Mouse (Mus musculus) heart, adult 11 months (tissue): Measurements from ENCODE around the gene Galnt4.

Experiments
- DNase-seq: peaks from one replicate; pipeline ENCODE4 v3.0.0; 2022

Galnt4 gene

DNA sequence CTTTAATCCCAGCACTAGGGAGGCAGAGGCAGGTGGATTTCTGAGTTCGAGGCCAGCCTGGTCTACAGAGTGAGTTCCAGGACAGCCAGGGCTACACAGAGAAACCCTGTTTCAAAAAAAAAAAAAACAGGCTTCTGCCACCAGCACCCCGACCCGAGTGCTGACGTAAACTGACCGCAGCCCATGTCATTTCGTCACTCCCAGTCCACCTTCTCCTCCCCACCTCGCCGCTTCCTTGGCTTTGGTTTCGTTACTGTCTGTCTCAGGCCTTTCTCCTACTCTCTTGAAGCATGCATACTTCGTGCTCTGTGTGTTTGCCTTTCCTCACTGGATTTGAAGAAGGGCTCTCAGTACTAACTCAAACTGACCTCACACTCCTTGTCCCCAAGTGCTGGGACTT is 49.7 kb downstream of the Galnt4 start:
- peak; percentile 14 for DNase-seq

DNA sequence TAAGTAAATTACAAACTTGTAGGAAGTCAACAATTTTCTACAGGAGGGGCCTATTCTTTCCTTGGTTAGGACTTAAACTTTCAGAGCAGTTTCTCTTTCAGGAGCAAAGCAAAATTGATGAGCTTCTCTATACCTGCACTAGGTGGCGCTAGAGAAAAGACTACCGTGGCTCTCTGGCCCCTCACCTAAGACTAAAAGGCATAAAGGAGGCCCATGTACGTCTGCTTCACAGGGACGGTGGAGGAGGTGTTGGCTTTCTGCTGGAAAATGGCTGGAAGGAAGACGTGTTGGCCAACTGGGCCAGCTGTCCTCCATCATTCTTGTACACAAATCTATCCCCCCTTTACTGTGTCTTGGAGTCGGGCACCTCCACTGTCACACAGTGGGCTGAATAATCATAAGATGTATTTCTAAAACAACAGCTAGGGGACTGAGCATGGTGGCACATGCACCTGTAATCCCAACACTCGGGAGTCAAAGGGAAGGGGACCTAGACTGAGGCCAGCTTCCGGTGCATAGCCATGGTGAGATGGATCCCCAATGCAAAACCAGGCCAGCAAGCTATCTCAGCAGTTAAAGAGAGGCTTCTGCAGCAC is 54.1 kb downstream of the Galnt4 start:
- DNase-seq: peak; percentile 86
